Mouse (Mus musculus) midbrain, postnatal 0 days (tissue): ENCODE data around the gene Hsd17b3. TPM values are rescaled to one million over a fixed set of nuclear protein-coding genes. Genes with fewer than 3 reads are reported as not detected.

ENCODE experiments used
- ATAC-seq: fragments of 200-750 bp; cut with Nextera tagmentation; 2 replicates; pipeline ENCODE4 v1.8.0; 2017; ENCODE audit warnings: moderate number of reproducible peaks, mild to moderate bottlenecking, moderate TSS enrichment, moderate library complexity; ENCODE audit not compliant: low FRiP score
- DNase-seq: peaks from one replicate; pipeline ENCODE4 v3.0.0-alpha.2; 2015; ENCODE audit warnings: low spot score
- H3K27ac ChIP-seq: fragments of 300-500 bp; sonication (generic); 2 replicates; pipeline ENCODE4 v1.5.1; 2014; ENCODE audit warnings: low read depth, mild to moderate bottlenecking, low read length, mixed read lengths
- H3K27me3 ChIP-seq: fragments of 300-500 bp; sonication (generic); 2 replicates; pipeline ENCODE4 v1.6.1; 2014; ENCODE audit warnings: low read length, control low read depth, mixed read lengths; ENCODE audit not compliant: insufficient read depth
- H3K36me3 ChIP-seq: fragments of 300-500 bp; sonication (generic); 2 replicates; pipeline ENCODE4 v1.6.1; 2014; ENCODE audit warnings: low read length, control low read depth, mixed read lengths; ENCODE audit not compliant: insufficient read depth
- H3K4me1 ChIP-seq: fragments of 300-500 bp; sonication (generic); 2 replicates; pipeline ENCODE4 v1.6.1; 2014; ENCODE audit warnings: mild to moderate bottlenecking, control low read depth, antibody characterized with exemption, low read length, mixed read lengths; ENCODE audit not compliant: insufficient read depth
- H3K4me2 ChIP-seq: fragments of 300-500 bp; sonication (generic); 2 replicates; pipeline ENCODE4 v1.6.1; 2014; ENCODE audit warnings: low read depth, mild to moderate bottlenecking, low read length, mixed read lengths; ENCODE audit not compliant: poor library complexity, severe bottlenecking
- H3K4me3 ChIP-seq: fragments of 300-500 bp; sonication (generic); 2 replicates; pipeline ENCODE4 v1.5.1; 2014; ENCODE audit warnings: low read depth, mild to moderate bottlenecking, low read length, moderate library complexity
- H3K9ac ChIP-seq: fragments of 300-500 bp; sonication (generic); replicated peaks from 2 replicates; pipeline ENCODE4 v1.6.1; 2014; ENCODE audit warnings: mild to moderate bottlenecking, low read length, moderate library complexity, mixed read lengths; ENCODE audit not compliant: poor library complexity, severe bottlenecking
- H3K9me3 ChIP-seq: fragments of 300-500 bp; sonication (generic); 2 replicates; pipeline ENCODE4 v1.6.1; 2016; ENCODE audit warnings: low read length, control low read depth
- CTCF ChIP-seq: IDR thresholded peaks from 2 replicates; pipeline ENCODE4 v1.5.1; 2016; ENCODE audit warnings: antibody characterized with exemption, mild to moderate bottlenecking
- WGBS: fragments of 180-500 bp; shearing (Covaris S2); extraction: QIAGEN DNeasy Blood & Tissue Kit; methylation state at CpG from one replicate; pipeline ENCODE4 v1.1.7; 2014; 5-methylcytosine and 5-hydroxymethylcytosine counted together
- polyA plus RNA-seq: library from polyadenylated mRNA; unstranded; fragments of >200 nt; fragmentation: Nextera tagmentation; extraction: Ambion mirVana; gene quantifications from 2 replicates; pipeline ENCODE4 v1.2.1, GENCODE M21; 2015
- total RNA-seq: library from RNA; depleted of rRNA; stranded (reverse); fragments of >200 nt; gene quantifications from 2 replicates; pipeline ENCODE4 v1.2.3, GENCODE M21; 2014; rRNA removed

The Hsd17b3 gene
- total RNA-seq (not detected in 2 replicates), polyA plus RNA-seq (not detected in 2 replicates)

GRCm38 (mm10) chr13:64089130-64089529 is at the start of gene Hsd17b3:
Gene Hsd17b3 (minus strand): TSS chr13:64089230.
- 82% methylated on average over 4 of the region's 4 CpGs for WGBS
- DNase-seq: no peak

GRCm38 (mm10) chr13:64129616-64130375 is 40.8 kb upstream of the Hsd17b3 start:
- ATAC-seq (no peak), DNase-seq (no peak)
- 41% methylated on average over 15 of the region's 15 CpGs for WGBS
- Histone ChIP-seq H3K36me3 (no peaks in the 10 kb centered on the region), H3K27ac (no peak overlapping the region), H3K9me3 (no peaks in the 10 kb centered on the region), H3K4me1 (no peaks in the 10 kb centered on the region), H3K4me3 (peak overlapping the region; percentile 55), H3K9ac (peak overlapping the region; percentile 50; the same call in 1 of the 2 replicates), H3K27me3 (no peaks in the 10 kb centered on the region), H3K4me2 (peak overlapping the region; percentile 66)
- peak; percentile 45 for TF ChIP-seq CTCF

More at GRCm38 (mm10) chr13:64089130-64089529, at the start of gene Hsd17b3:
- TF ChIP-seq CTCF: no peak
- no peaks in the 10 kb centered on the region for H3K36me3 ChIP-seq
- H3K27me3 ChIP-seq: no peaks in the 10 kb centered on the region
- H3K4me1 ChIP-seq: no peaks in the 10 kb centered on the region
- no peak within 1 kb of the TSS for H3K4me2 ChIP-seq
- ATAC-seq: no peak
- H3K9ac ChIP-seq: no peak within 1 kb of the TSS
- no peak within 1 kb of the TSS for H3K4me3 ChIP-seq
- no peaks in the 10 kb centered on the region for H3K9me3 ChIP-seq
- H3K27ac ChIP-seq: no peak within 1 kb of the TSS

GRCm38 (mm10) chr13:64128858-64129615 is 40.0 kb upstream of the Hsd17b3 start, which contains the start of gene Slc35d2:
Gene Slc35d2 (minus strand): TSS chr13:64129368.
- TF ChIP-seq CTCF: no peak
- WGBS: 9% methylated on average over 43 of the region's 44 CpGs
- Histone ChIP-seq H3K27ac (no peak within 1 kb of the TSS), H3K4me3 (peak within 1 kb of the TSS; percentile 55), H3K27me3 (no peaks in the 10 kb centered on the region), H3K4me1 (no peaks in the 10 kb centered on the region), H3K4me2 (peak within 1 kb of the TSS; percentile 66), H3K9ac (peak within 1 kb of the TSS; percentile 50), H3K9me3 (no peaks in the 10 kb centered on the region), H3K36me3 (no peaks in the 10 kb centered on the region)
- ATAC-seq (peak; percentile 63; the same call in 1 of the 2 replicates), DNase-seq (no peak)

GRCm38 (mm10) chr13:64126316-64126715 is 37.3 kb upstream of the Hsd17b3 start:
- no peak overlapping the region for H3K27ac ChIP-seq
- no peak overlapping the region for H3K9ac ChIP-seq
- ATAC-seq (no peak), DNase-seq (no peak)
- H3K27me3 ChIP-seq: no peaks in the 10 kb centered on the region
- no peaks in the 10 kb centered on the region for H3K9me3 ChIP-seq
- TF ChIP-seq CTCF: no peak
- H3K4me2 ChIP-seq: no peak overlapping the region
- 59% methylated on average over 4 of the region's 4 CpGs for WGBS
- no peaks in the 10 kb centered on the region for H3K36me3 ChIP-seq
- no peaks in the 10 kb centered on the region for H3K4me1 ChIP-seq
- H3K4me3 ChIP-seq: no peak overlapping the region

GRCm38 (mm10) chr13:64124886-64125285 is 35.9 kb upstream of the Hsd17b3 start:
- Histone ChIP-seq H3K4me1 (no peaks in the 10 kb centered on the region), H3K27me3 (no peaks in the 10 kb centered on the region), H3K9ac (no peak overlapping the region), H3K36me3 (no peaks in the 10 kb centered on the region), H3K27ac (no peak overlapping the region), H3K4me2 (no peak overlapping the region), H3K4me3 (no peak overlapping the region), H3K9me3 (no peaks in the 10 kb centered on the region)
- ATAC-seq: no peak
- 94% methylated on average over 6 of the region's 6 CpGs for WGBS
- no peak for TF ChIP-seq CTCF
- no peak for DNase-seq
